Mouse (Mus musculus): ENCODE measurements at regions not wholly inside any gene's neighbourhood (a gene's known extent, or its start where the extent isn't known, plus 50 kb on each side); places are given as distances from the start of the nearest gene placed in this dataset.

DNA sequence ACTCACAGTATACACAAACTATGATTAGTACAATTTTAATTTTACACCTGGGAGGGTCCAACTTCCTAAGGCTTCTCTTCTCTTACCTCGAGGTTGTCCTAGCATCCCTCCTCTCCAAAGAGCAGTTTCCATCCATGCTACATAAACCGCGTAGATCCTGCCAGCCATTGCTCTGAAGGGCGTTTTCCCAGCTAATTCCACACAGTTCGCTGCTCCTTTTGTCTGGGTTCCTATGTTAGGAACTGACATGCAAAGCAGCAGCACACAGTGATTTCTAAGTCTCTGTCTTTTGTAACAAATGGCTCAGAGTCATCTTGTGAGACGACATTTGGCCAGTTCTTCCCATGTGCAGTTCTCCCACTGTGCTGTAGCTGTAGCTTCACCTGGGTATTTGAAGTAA is 80.7 kb upstream of the Hhip start:
- no peak for DNase-seq (ENCODE audit: low spot score)
- no peaks in the 10 kb centered on the region for H3K9me3 ChIP-seq
- H3K27ac ChIP-seq = no peak overlapping the region
- H3K36me3 ChIP-seq = no peaks in the 10 kb centered on the region
- WGBS = 72% methylated on average over 6 of the region's 6 CpGs
- H3K4me1 ChIP-seq (replicated peaks) = 0 out of 2 replicates have a peak, but pooled peaks cover 2% of the 10 kb centered on the region
- H3K4me3 ChIP-seq = no peak overlapping the region
- H3K27me3 ChIP-seq (ENCODE audit: insufficient read depth, poor library complexity, severe bottlenecking) = no peaks in the 10 kb centered on the region

DNA sequence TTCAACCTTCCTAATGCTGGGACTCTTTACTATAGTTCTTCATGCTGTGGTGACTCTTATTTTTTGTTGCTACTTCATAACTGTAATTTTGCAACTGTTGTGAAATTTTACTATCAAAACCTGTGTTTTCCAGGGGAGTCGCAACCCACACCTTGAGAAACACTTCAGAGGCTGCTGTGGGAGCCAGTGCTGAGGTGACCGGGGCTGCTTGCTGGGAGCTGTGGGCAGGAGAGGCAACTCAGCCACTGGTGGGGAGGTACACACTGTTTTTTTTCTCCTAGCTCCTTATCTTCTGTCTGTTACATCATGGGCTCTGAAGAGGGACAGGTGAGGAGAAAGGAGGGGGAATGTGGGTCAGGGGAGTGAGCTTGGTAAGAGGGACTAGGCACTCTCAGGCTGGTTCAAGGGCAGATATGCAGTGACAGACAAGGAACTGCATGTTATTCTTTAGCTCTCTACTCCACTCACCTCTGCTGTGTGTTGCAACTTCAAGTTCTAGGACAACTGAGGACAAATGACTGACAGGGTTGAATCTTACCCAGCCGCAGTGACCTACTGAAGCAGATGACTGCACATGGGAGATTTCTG is 62.7 kb upstream of the Hhip start:
- no peaks in the 10 kb centered on the region for H3K36me3 ChIP-seq
- peaks cover 14% of the 10 kb centered on the region; the same call in 1 of the 2 replicates for H3K4me1 ChIP-seq (replicated peaks)
- no peaks in the 10 kb centered on the region for H3K9me3 ChIP-seq
- WGBS = 84% methylated on average over 3 of the region's 3 CpGs
- H3K27me3 ChIP-seq (ENCODE audit: insufficient read depth, poor library complexity, severe bottlenecking) = no peaks in the 10 kb centered on the region
- no peak for DNase-seq (ENCODE audit: low spot score)
- no peak overlapping the region for H3K27ac ChIP-seq
- no peak overlapping the region for H3K4me3 ChIP-seq

DNA sequence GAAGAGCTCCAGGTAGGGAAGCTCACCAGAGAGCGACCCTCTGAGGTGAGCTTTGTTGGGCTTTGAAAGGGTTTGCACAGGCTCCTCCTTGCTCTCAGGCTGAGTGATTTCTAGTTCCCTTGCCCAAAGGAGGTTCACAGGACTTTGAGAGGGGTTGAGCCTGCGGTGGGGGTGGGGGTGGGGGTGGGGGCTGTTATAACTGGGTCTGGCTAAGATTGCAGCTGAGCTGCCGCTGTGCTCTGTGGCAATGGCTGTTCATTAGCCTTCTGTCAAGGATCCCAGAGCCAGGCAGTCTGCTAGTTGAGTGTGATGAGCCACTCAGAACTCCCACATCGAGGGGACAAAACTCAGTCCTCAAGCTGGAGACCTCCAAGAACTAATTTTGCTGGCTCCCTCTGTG is 59.5 kb upstream of the Hhip start:
- WGBS = 60% methylated on average over 4 of the region's 4 CpGs
- peaks cover 14% of the 10 kb centered on the region; the same call in 1 of the 2 replicates for H3K4me1 ChIP-seq (replicated peaks)

More for the DNA sequence above, 59.5 kb upstream of the Hhip start:
- no peaks in the 10 kb centered on the region for H3K27me3 ChIP-seq (ENCODE audit: insufficient read depth, poor library complexity, severe bottlenecking)
- no peak overlapping the region for H3K27ac ChIP-seq
- no peaks in the 10 kb centered on the region for H3K36me3 ChIP-seq
- no peak for DNase-seq (ENCODE audit: low spot score)
- H3K9me3 ChIP-seq = no peaks in the 10 kb centered on the region
- H3K4me3 ChIP-seq = no peak overlapping the region

All from hindbrain, embryonic 10.5 days (tissue).